16 mouse cellular contexts compared by ENCODE assay signal in the genomic region with DNA sequence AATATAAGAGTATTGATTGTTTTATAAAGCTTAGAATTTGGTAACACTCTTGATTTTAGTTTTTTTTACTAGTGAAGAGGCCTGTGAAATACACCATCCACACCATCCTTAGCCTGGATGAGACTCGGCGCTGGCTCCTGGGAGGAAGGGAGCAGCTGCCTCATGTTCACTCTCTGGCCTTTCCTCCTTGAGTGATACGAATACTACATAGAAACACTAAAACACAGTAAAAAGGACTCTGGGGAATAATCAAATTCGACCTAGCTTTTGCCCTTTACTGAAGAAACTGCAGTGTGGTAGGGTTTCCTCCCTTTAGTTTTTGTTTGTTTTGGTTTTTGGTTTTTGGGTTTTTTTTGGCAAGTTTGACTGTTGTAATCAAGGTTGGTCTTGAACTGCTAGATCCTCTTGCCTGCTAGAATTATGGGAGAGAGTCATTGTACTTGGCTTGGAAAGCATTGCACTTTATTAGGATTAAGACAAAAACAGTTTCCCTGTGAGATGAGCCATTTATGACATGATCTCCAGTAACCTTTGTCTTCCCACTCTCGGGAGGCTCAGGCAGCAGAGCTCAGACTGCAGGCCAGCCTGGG. TPM values are rescaled to one million over a fixed set of nuclear protein-coding genes. Genes with fewer than 3 reads are reported as not detected.
"Had no signal": no experiment of that assay in that cellular context is flagged by ENCODE, and none has a peak within 500 bp of the region (broad histone marks: within the 10 kb centered on the region; RNA-seq: fewer than 3 reads in every experiment).

No protein-coding gene starts in this region.

- H3K27ac ChIP-seq: limb, embryonic 13.5 days; liver, embryonic 15.5 days; midbrain, embryonic 10.5 days; neural tube, embryonic 12.5 days; stomach, embryonic 15.5 days had no signal

- H3K27me3 ChIP-seq: limb, embryonic 13.5 days; liver, embryonic 15.5 days; neural tube, embryonic 12.5 days; stomach, embryonic 15.5 days had no signal

- H3K4me3 ChIP-seq: limb, embryonic 13.5 days; liver, embryonic 15.5 days; midbrain, embryonic 10.5 days; neural tube, embryonic 12.5 days; stomach, embryonic 15.5 days had no signal

- H3K4me1 ChIP-seq: liver, embryonic 15.5 days; midbrain, embryonic 10.5 days; neural tube, embryonic 12.5 days; stomach, embryonic 15.5 days had no signal

- H3K4me2 ChIP-seq: limb, embryonic 13.5 days; liver, embryonic 11.5 days; liver, embryonic 15.5 days; neural tube, embryonic 12.5 days; stomach, embryonic 15.5 days had no signal

- H3K9ac ChIP-seq: limb, embryonic 13.5 days; liver, embryonic 15.5 days; neural tube, embryonic 12.5 days; stomach, embryonic 15.5 days had no signal

- DNase-seq: layer of hippocampus, adult 9-11 months; layer of hippocampus, postnatal 36 days; lung, adult 2 months; lung, postnatal 4 days; midbrain, embryonic 14.5 days; right cerebral cortex, postnatal 4 days; spleen, adult 18-20 months; thymus, postnatal 4 days had no signal

- ATAC-seq: lung, postnatal 0 days had no signal

- H3K9me3 ChIP-seq: limb, embryonic 13.5 days; liver, embryonic 15.5 days; midbrain, embryonic 10.5 days; neural tube, embryonic 12.5 days; stomach, embryonic 15.5 days had no signal

RNA-seq across cellular contexts. Expression of gene 4430402I18Rik, which starts 47.0 kb away (rescaled TPM):
- total RNA-seq: neutrophil, adult 5-6 weeks had no signal
